Mouse (Mus musculus) frontal cortex, postnatal 14 days (tissue): ENCODE measurements at regions not wholly inside any gene's neighbourhood (a gene's known extent, or its start where the extent isn't known, plus 50 kb on each side); places are given as distances from the start of the nearest gene placed in this dataset.
"Not testable (repeated sequence)": the region's sequence is repeated elsewhere in the genome, so short reads cannot be mapped to it uniquely, and the experiment has no call there.

ENCODE experiments used
- DNase-seq, 2 experiments: peaks; one replicate each; pipeline ENCODE4 v3.0.0; 2022; ENCODE audit warnings: low spot score in 2 of 2

- no peak for DNase-seq
These were observed 286.5 kb downstream of the Fgf9 start for GRCm38 (mm10) chr14:58356824-58357223.

- peak; percentile 14 to 19 for DNase-seq
These were observed 282.6 kb downstream of the Fgf9 start for GRCm38 (mm10) chr14:58352986-58353385.

GRCm38 (mm10) chr14:58336148-58336547, 265.8 kb downstream of the Fgf9 start:
- no peak for DNase-seq

GRCm38 (mm10) chr14:58323164-58323563, 252.8 kb downstream of the Fgf9 start:
- DNase-seq = no peak

GRCm38 (mm10) chr14:58322461-58322860, 252.1 kb downstream of the Fgf9 start:
- no peak for DNase-seq

GRCm38 (mm10) chr14:58321875-58322274, 251.5 kb downstream of the Fgf9 start:
- DNase-seq = no peak

GRCm38 (mm10) chr14:58321234-58321633, 250.9 kb downstream of the Fgf9 start:
- no peak for DNase-seq

- no peak for DNase-seq
These were observed 247.3 kb downstream of the Fgf9 start for GRCm38 (mm10) chr14:58317640-58318039.

- no peak for DNase-seq
These were observed 246.9 kb downstream of the Fgf9 start for GRCm38 (mm10) chr14:58317231-58317630.

GRCm38 (mm10) chr14:58307695-58308094, 237.3 kb downstream of the Fgf9 start:
- no peak for DNase-seq

GRCm38 (mm10) chr14:58306832-58307521, 236.6 kb downstream of the Fgf9 start:
- DNase-seq = no peak

- no peak for DNase-seq
These were observed 230.1 kb downstream of the Fgf9 start for GRCm38 (mm10) chr14:58300411-58300887.

- no peak for DNase-seq
These were observed 215.7 kb downstream of the Fgf9 start for GRCm38 (mm10) chr14:58286007-58286525.

GRCm38 (mm10) chr14:58282708-58283290, 212.5 kb downstream of the Fgf9 start:
- DNase-seq = peak in 1 of 2 experiments; percentile 8

- DNase-seq = no peak
These were observed 211.9 kb downstream of the Fgf9 start for GRCm38 (mm10) chr14:58282264-58282663.

GRCm38 (mm10) chr14:58274440-58274839, 204.1 kb downstream of the Fgf9 start:
- not testable (repeated sequence) for DNase-seq

- no peak for DNase-seq
These were observed 203.5 kb downstream of the Fgf9 start for GRCm38 (mm10) chr14:58273693-58274419.

GRCm38 (mm10) chr14:58265373-58265772, 195.0 kb downstream of the Fgf9 start:
- DNase-seq = no peak

GRCm38 (mm10) chr14:58264401-58264800, 194.1 kb downstream of the Fgf9 start:
- no peak for DNase-seq

- no peak for DNase-seq
These were observed 183.1 kb downstream of the Fgf9 start for GRCm38 (mm10) chr14:58253369-58253968.

GRCm38 (mm10) chr14:58225869-58226268, 155.5 kb downstream of the Fgf9 start:
- no peak for DNase-seq

GRCm38 (mm10) chr14:58224419-58224818, 154.1 kb downstream of the Fgf9 start:
- DNase-seq = no peak
